Mouse (Mus musculus): ENCODE measurements around the gene Arhgap20. TPM values are rescaled to one million over a fixed set of nuclear protein-coding genes. Genes with fewer than 3 reads are reported as not detected.
A peak's percentile ranks its signal among the peaks of the same experiment; 100 is the strongest.

Gene Arhgap20
- total and polyA plus RNA-seq, 2 experiments from 2014 or later = 0.83 to 1.6 TPM

DNA sequence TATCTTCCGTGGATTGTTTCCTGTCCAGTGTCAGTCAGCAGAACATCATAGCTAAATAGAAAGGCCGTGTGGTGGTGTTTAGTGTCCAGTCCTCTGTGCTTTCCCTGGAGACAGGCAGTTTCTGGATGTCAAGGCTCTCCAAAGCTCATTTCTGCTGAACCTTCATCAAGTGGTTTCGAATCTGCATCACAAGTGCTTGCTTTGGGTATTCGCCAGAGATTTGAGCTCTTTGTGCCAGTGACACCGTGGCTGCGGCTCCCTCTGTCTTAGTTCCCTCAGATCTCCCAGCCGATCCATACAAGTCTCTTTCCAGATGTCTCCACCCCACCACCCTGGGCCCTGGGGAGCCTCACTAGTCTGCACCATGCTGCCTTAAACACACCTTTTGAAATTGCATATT, 72.6 kb downstream of the Arhgap20 start:
- Histone ChIP-seq H3K27me3 (ENCODE audit: control insufficient read depth, insufficient read depth, low read length) (no peaks in the 10 kb centered on the region), H3K4me1 (ENCODE audit: control insufficient read depth, insufficient read depth) (no peaks in the 10 kb centered on the region), H3K36me3 (replicated peaks; ENCODE audit: control insufficient read depth, insufficient read depth, low read length) (no peaks in the 10 kb centered on the region), H3K9ac (replicated peaks; ENCODE audit: low read depth, low read length) (no peak overlapping the region), H3K4me3 (ENCODE audit: low read depth, low read length) (no peak overlapping the region), H3K27ac (ENCODE audit: low read depth) (no peak overlapping the region), H3K4me2 (ENCODE audit: low read depth, low read length) (no peak overlapping the region), H3K9me3 (replicated peaks; ENCODE audit: control insufficient read depth, low read length) (no peaks in the 10 kb centered on the region)
- ATAC-seq (ENCODE audit: insufficient read depth, low read depth) = no peak
- no peak for DNase-seq (ENCODE audit: low spot score)
- TF ChIP-seq CTCF (IDR thresholded peaks at IDR 0.05; ENCODE audit: low read depth) (no peak), EP300 (IDR thresholded peaks at IDR 0.05; ENCODE audit: low read depth) (no peak)
- WGBS = 51% methylated on average over 7 of the region's 7 CpGs

DNA sequence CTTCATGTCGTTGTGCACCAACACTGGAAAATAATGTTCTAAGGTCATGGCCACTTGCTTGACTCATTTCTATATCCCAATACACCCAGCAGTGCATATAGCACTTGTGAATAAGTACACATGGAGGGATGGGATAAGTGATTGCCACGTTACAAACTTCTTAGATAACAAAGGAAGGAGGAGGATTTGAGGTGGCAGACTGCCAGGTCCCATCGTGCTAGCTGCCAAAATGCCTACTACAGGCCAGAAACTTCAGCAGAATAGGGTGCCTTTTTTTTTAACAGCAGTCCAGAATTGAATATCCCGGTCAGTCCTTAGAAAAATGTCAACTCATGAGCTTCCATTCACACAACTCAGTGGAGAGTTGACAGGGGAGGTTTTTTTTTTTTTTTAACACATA, 78.1 kb downstream of the Arhgap20 start:
- no peak for ATAC-seq (ENCODE audit: insufficient read depth, low read depth)
- Histone ChIP-seq H3K4me2 (ENCODE audit: low read depth, low read length) (no peak overlapping the region), H3K4me1 (ENCODE audit: control insufficient read depth, insufficient read depth) (no peaks in the 10 kb centered on the region), H3K27ac (ENCODE audit: low read depth) (no peak overlapping the region), H3K36me3 (replicated peaks; ENCODE audit: control insufficient read depth, insufficient read depth, low read length) (no peaks in the 10 kb centered on the region), H3K9me3 (replicated peaks; ENCODE audit: control insufficient read depth, low read length) (no peaks in the 10 kb centered on the region), H3K9ac (replicated peaks; ENCODE audit: low read depth, low read length) (no peak overlapping the region), H3K4me3 (ENCODE audit: low read depth, low read length) (no peak overlapping the region), H3K27me3 (ENCODE audit: control insufficient read depth, insufficient read depth, low read length) (no peaks in the 10 kb centered on the region)
- DNase-seq (ENCODE audit: low spot score) = no peak
- 24% methylated on average over 4 of the region's 4 CpGs for whole genome bisulfite sequencing
- TF ChIP-seq CTCF (IDR thresholded peaks at IDR 0.05; ENCODE audit: low read depth) = no peak
- TF ChIP-seq EP300 (IDR thresholded peaks at IDR 0.05; ENCODE audit: low read depth) = no peak

- H3K36me3 ChIP-seq (replicated peaks; ENCODE audit: control insufficient read depth, insufficient read depth, low read length) = no peaks in the 10 kb centered on the region
- ATAC-seq (ENCODE audit: insufficient read depth, low read depth) (no peak), DNase-seq (ENCODE audit: low spot score) (no peak)
- no peaks in the 10 kb centered on the region for H3K9me3 ChIP-seq (replicated peaks; ENCODE audit: control insufficient read depth, low read length)
- H3K9ac ChIP-seq (replicated peaks; ENCODE audit: low read depth, low read length) = no peak overlapping the region
- WGBS = 84% methylated on average over 10 of the region's 10 CpGs
- H3K4me1 ChIP-seq (ENCODE audit: control insufficient read depth, insufficient read depth) = no peaks in the 10 kb centered on the region
- H3K4me2 ChIP-seq (ENCODE audit: low read depth, low read length) = no peak overlapping the region
- TF ChIP-seq CTCF (IDR thresholded peaks at IDR 0.05; ENCODE audit: low read depth) (no peak), EP300 (IDR thresholded peaks at IDR 0.05; ENCODE audit: low read depth) (no peak)
- no peak overlapping the region for H3K27ac ChIP-seq (ENCODE audit: low read depth)
- H3K27me3 ChIP-seq (ENCODE audit: control insufficient read depth, insufficient read depth, low read length) = no peaks in the 10 kb centered on the region
- no peak overlapping the region for H3K4me3 ChIP-seq (ENCODE audit: low read depth, low read length)
Observed at GRCm38 (mm10) chr9:51845796-51846195, 80.7 kb downstream of the Arhgap20 start.

DNA sequence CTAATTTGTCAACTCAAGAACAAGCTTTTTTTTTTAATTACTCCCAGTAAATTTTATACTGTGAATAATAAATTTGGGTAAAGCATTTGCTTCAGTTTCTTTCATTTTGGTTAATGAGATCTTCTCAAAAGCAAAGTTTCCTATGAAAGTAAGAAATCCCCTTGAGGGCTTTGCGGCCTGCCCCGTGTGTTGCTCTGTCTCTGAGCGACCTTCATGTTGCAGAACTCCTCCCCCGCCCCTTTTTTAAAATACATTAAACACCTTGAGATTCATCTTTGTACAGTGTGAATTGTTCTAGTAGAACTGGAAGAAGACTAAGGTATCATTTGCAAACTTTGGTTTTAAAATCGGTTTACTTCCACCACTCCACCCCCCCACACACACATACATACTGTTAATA, 88.6 kb downstream of the Arhgap20 start:
- no peaks in the 10 kb centered on the region for H3K4me1 ChIP-seq (ENCODE audit: control insufficient read depth, insufficient read depth)
- H3K9me3 ChIP-seq (replicated peaks; ENCODE audit: control insufficient read depth, low read length) = no peaks in the 10 kb centered on the region
- H3K4me2 ChIP-seq (ENCODE audit: low read depth, low read length) = no peak overlapping the region
- H3K4me3 ChIP-seq (ENCODE audit: low read depth, low read length) = no peak overlapping the region
- 88% methylated on average over 5 of the region's 5 CpGs for WGBS
- TF ChIP-seq CTCF (IDR thresholded peaks at IDR 0.05; ENCODE audit: low read depth) (no peak), EP300 (IDR thresholded peaks at IDR 0.05; ENCODE audit: low read depth) (no peak)
- DNase-seq (ENCODE audit: low spot score) (no peak), ATAC-seq (ENCODE audit: insufficient read depth, low read depth) (no peak)
- no peaks in the 10 kb centered on the region for H3K36me3 ChIP-seq (replicated peaks; ENCODE audit: control insufficient read depth, insufficient read depth, low read length)
- H3K27me3 ChIP-seq (ENCODE audit: control insufficient read depth, insufficient read depth, low read length) = no peaks in the 10 kb centered on the region
- H3K9ac ChIP-seq (replicated peaks; ENCODE audit: low read depth, low read length) = no peak overlapping the region
- H3K27ac ChIP-seq (ENCODE audit: low read depth) = no peak overlapping the region

DNA sequence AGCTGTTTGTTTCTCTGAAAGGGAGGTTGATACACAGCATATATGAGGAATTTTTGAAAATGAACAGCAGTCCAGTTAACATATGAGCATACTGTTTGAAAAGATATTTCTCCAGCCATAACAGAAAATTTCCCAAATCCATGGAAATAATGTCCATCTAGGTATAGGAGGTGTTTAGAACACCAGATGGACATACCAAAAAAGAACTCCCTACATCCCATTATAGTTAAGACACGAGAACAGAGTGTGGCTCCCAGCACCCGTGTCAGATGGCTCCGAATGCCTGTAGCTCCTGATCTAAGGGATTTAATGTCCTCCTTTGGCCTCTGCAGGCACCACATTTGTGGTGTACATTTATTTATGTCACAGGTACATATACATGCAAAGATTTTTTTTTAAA, 99.1 kb downstream of the Arhgap20 start:
- TF ChIP-seq EP300 (IDR thresholded peaks at IDR 0.05; ENCODE audit: low read depth) (no peak), CTCF (IDR thresholded peaks at IDR 0.05; ENCODE audit: low read depth) (no peak)
- H3K4me3 ChIP-seq (ENCODE audit: low read depth, low read length) = no peak overlapping the region
- H3K4me2 ChIP-seq (ENCODE audit: low read depth, low read length) = no peak overlapping the region
- no peak overlapping the region for H3K27ac ChIP-seq (ENCODE audit: low read depth)
- H3K9ac ChIP-seq (replicated peaks; ENCODE audit: low read depth, low read length) = no peak overlapping the region
- no peaks in the 10 kb centered on the region; the same call in 1 of the 2 replicates for H3K4me1 ChIP-seq (ENCODE audit: control insufficient read depth, insufficient read depth)
- 85% methylated on average over 3 of the region's 3 CpGs for WGBS
- H3K27me3 ChIP-seq (ENCODE audit: control insufficient read depth, insufficient read depth, low read length) = no peaks in the 10 kb centered on the region
- ATAC-seq (ENCODE audit: insufficient read depth, low read depth) (no peak), DNase-seq (ENCODE audit: low spot score) (no peak)
- H3K9me3 ChIP-seq (replicated peaks; ENCODE audit: control insufficient read depth, low read length) = no peaks in the 10 kb centered on the region
- H3K36me3 ChIP-seq (replicated peaks; ENCODE audit: control insufficient read depth, insufficient read depth, low read length) = no peaks in the 10 kb centered on the region

DNA sequence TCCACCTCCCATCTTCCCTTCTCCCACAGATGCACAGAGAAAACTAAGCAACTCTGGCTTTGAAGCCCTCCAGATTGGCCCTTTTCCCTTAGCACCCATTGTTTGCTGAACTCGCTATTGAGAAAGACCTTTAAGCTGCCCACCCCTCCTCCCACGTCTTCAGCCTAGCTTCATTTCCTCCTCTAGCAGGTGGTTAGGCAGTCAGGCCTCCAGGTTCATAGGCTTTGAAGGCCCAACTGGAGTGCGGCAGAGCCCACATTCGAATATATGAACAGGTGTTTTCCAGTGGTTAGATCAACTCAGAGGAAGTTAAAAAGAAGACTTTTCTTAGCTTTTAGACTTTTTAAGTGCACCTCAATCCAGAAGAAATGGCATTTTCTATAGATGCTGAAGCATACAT, 101.5 kb downstream of the Arhgap20 start:
- WGBS = 53% methylated on average over 4 of the region's 4 CpGs

More for the DNA sequence above, 101.5 kb downstream of the Arhgap20 start:
- H3K4me3 ChIP-seq (ENCODE audit: low read depth, low read length) = no peak overlapping the region
- no peak overlapping the region for H3K4me2 ChIP-seq (ENCODE audit: low read depth, low read length)
- no peak for ATAC-seq (ENCODE audit: insufficient read depth, low read depth)
- DNase-seq (ENCODE audit: low spot score) = no peak
- no peaks in the 10 kb centered on the region for H3K36me3 ChIP-seq (replicated peaks; ENCODE audit: control insufficient read depth, insufficient read depth, low read length)
- no peaks in the 10 kb centered on the region; the same call in 1 of the 2 replicates for H3K4me1 ChIP-seq (ENCODE audit: control insufficient read depth, insufficient read depth)
- H3K27ac ChIP-seq (ENCODE audit: low read depth) = peak overlapping the region; percentile 49; the same call in 1 of the 2 replicates
- TF ChIP-seq CTCF (IDR thresholded peaks at IDR 0.05; ENCODE audit: low read depth) (no peak), EP300 (IDR thresholded peaks at IDR 0.05; ENCODE audit: low read depth) (no peak)
- H3K9ac ChIP-seq (replicated peaks; ENCODE audit: low read depth, low read length) = no peak overlapping the region
- no peaks in the 10 kb centered on the region for H3K9me3 ChIP-seq (replicated peaks; ENCODE audit: control insufficient read depth, low read length)
- H3K27me3 ChIP-seq (ENCODE audit: control insufficient read depth, insufficient read depth, low read length) = no peaks in the 10 kb centered on the region
